21 mouse cellular contexts compared by ENCODE assay signal in genomic region chr6:101379546-101379945, GRCm38 (mm10). TPM values are rescaled to one million over a fixed set of nuclear protein-coding genes. Genes with fewer than 3 reads are reported as not detected.
"Had no signal": no experiment of that assay in that cellular context is flagged by ENCODE, and none has a peak within 500 bp of the region (broad histone marks: within the 10 kb centered on the region; RNA-seq: fewer than 3 reads in every experiment).

No protein-coding gene starts in this region.

- H3K4me3 ChIP-seq: liver, embryonic 15.5 days; lung, embryonic 15.5 days; megakaryocyte, embryonic 14.5 days; midbrain, embryonic 13.5 days; midbrain, embryonic 15.5 days; neural tube, embryonic 13.5 days; neural tube, embryonic 15.5 days had no signal

- DNase-seq: liver, postnatal 0 days; lung, adult 2 months; lung, postnatal 14 days; lung, postnatal 36 days; right cerebral cortex, adult 18-20 months; right cerebral cortex, postnatal 25 days; right cerebral cortex, postnatal 4 days; spleen, adult 18-20 months; thymus, adult 18-20 months; thymus, postnatal 14 days; thymus, postnatal 36 days had no signal

- H3K9me3 ChIP-seq: liver, embryonic 15.5 days; lung, embryonic 15.5 days; midbrain, embryonic 13.5 days; midbrain, embryonic 15.5 days; neural tube, embryonic 13.5 days; neural tube, embryonic 15.5 days had no signal

- H3K4me2 ChIP-seq: liver, embryonic 15.5 days; lung, embryonic 15.5 days; midbrain, embryonic 11.5 days; midbrain, embryonic 13.5 days; midbrain, embryonic 15.5 days; neural tube, embryonic 13.5 days; neural tube, embryonic 15.5 days had no signal

- H3K9ac ChIP-seq: liver, embryonic 15.5 days; liver, postnatal 0 days; lung, embryonic 15.5 days; midbrain, embryonic 13.5 days; midbrain, embryonic 15.5 days; neural tube, embryonic 13.5 days; neural tube, embryonic 15.5 days had no signal

- ATAC-seq: liver, postnatal 0 days; lung, postnatal 0 days; midbrain, embryonic 13.5 days; midbrain, embryonic 15.5 days had no signal

- H3K27ac ChIP-seq: liver, embryonic 15.5 days; lung, embryonic 15.5 days; macrophage; midbrain, embryonic 13.5 days; midbrain, embryonic 15.5 days; neural tube, embryonic 13.5 days; neural tube, embryonic 15.5 days had no signal

- H3K27me3 ChIP-seq: lung, embryonic 15.5 days had no signal

- H3K36me3 ChIP-seq: liver, embryonic 15.5 days; lung, embryonic 15.5 days; midbrain, embryonic 13.5 days; midbrain, embryonic 15.5 days; neural tube, embryonic 13.5 days; neural tube, embryonic 15.5 days had no signal

RNA-seq across cellular contexts. Expression of gene Pdzrn3, which starts 1.8 kb away (rescaled TPM):
- polyA plus RNA-seq: macrophage had no signal
